Mouse (Mus musculus) C2C12 (cell line): ENCODE measurements around the gene Mgme1. TPM values are rescaled to one million over a fixed set of nuclear protein-coding genes. Genes with fewer than 3 reads are reported as not detected.

Source experiments
- H3K27me3 ChIP-seq: one replicate; pipeline ENCODE4 v1.6.1; 2011; ENCODE audit not compliant: control insufficient read depth, insufficient read depth, insufficient read length
- H3K36me3 ChIP-seq: one replicate; pipeline ENCODE4 v1.6.1; 2011; ENCODE audit not compliant: control insufficient read depth, insufficient read depth
- H3K4me3 ChIP-seq: one replicate; pipeline ENCODE4 v1.5.1; 2011; ENCODE audit warnings: mild to moderate bottlenecking, control low read depth; ENCODE audit not compliant: poor library complexity, insufficient read depth, severe bottlenecking
- H3K79me2 ChIP-seq: one replicate; pipeline ENCODE4 v1.6.1; 2011; ENCODE audit not compliant: control insufficient read depth, insufficient read depth
- H3K79me3 ChIP-seq: one replicate; pipeline ENCODE4 v1.6.1; 2011; ENCODE audit warnings: low read depth, control low read depth
- H3ac ChIP-seq: one replicate; pipeline ENCODE3; 2011; ENCODE audit warnings: low read depth; ENCODE audit not compliant: control insufficient read depth, insufficient read length
- CEBPB ChIP-seq: IDR thresholded peaks from one replicate; pipeline ENCODE4 v1.6.1; 2011; ENCODE audit warnings: low read depth, mild to moderate bottlenecking, control low read depth, moderate library complexity
- CTCF ChIP-seq: IDR thresholded peaks from one replicate; pipeline ENCODE4 v1.5.1; 2011; ENCODE audit not compliant: control insufficient read depth, insufficient read depth, insufficient read length
- FOSL1 ChIP-seq: IDR thresholded peaks from one replicate; pipeline ENCODE4 v1.8.0; 2011; ENCODE audit warnings: mild to moderate bottlenecking, low read length; ENCODE audit not compliant: poor library complexity, insufficient read depth, severe bottlenecking
- MAX ChIP-seq: IDR thresholded peaks from one replicate; pipeline ENCODE4 v1.6.1; 2011; ENCODE audit warnings: mild to moderate bottlenecking, control low read depth
- MYOD1 ChIP-seq: IDR thresholded peaks from one replicate; pipeline ENCODE4 v1.6.1; 2011; ENCODE audit warnings: low read depth; ENCODE audit not compliant: control insufficient read depth, insufficient read length
- MYOG ChIP-seq: IDR thresholded peaks from one replicate; pipeline ENCODE4 v1.6.1; 2011; ENCODE audit not compliant: control insufficient read depth, insufficient read length; ENCODE audit errors: extremely low read depth
- USF1 ChIP-seq: IDR thresholded peaks from one replicate; pipeline ENCODE4 v1.6.1; 2011; ENCODE audit warnings: low read depth, mild to moderate bottlenecking, control low read depth, moderate library complexity
- long read RNA-seq, 2 experiments: library from polyadenylated mRNA; unstranded; transcript quantifications; one replicate each; pipeline ENCODE4 v2.0.0; 2019 to 2020
- polyA plus RNA-seq: library from polyadenylated mRNA; unstranded; fragments of >200 nt; fragmentation: generic; extraction: Trizol; gene quantifications from one replicate; pipeline ENCODE4 v1.2.1, GENCODE M21; 2012; ENCODE audit warnings: missing spikeins

Gene Mgme1
- polyA plus RNA-seq: 6.2 TPM
- long read RNA-seq, experiment 1, partial matches to known transcripts: 3 of 15 reads
- long read RNA-seq, experiment 1, other reads (novel, unspliced or antisense): 5 of 15 reads
- long read RNA-seq, experiment 2, transcript Mgme1-201 (5 exons, 2,840 nt): major isoform, 52 of 126 reads
- long read RNA-seq, experiment 2, transcript Mgme1-203 (5 exons, 2,308 nt): minor isoform, 18 of 126 reads
- long read RNA-seq, experiment 2, transcript Mgme1-202 (5 exons, 2,359 nt): minor isoform, 16 of 126 reads
- long read RNA-seq, experiment 2, partial matches to known transcripts: 4 of 126 reads
- long read RNA-seq, experiment 2, other reads (novel, unspliced or antisense): 36 of 126 reads

DNA sequence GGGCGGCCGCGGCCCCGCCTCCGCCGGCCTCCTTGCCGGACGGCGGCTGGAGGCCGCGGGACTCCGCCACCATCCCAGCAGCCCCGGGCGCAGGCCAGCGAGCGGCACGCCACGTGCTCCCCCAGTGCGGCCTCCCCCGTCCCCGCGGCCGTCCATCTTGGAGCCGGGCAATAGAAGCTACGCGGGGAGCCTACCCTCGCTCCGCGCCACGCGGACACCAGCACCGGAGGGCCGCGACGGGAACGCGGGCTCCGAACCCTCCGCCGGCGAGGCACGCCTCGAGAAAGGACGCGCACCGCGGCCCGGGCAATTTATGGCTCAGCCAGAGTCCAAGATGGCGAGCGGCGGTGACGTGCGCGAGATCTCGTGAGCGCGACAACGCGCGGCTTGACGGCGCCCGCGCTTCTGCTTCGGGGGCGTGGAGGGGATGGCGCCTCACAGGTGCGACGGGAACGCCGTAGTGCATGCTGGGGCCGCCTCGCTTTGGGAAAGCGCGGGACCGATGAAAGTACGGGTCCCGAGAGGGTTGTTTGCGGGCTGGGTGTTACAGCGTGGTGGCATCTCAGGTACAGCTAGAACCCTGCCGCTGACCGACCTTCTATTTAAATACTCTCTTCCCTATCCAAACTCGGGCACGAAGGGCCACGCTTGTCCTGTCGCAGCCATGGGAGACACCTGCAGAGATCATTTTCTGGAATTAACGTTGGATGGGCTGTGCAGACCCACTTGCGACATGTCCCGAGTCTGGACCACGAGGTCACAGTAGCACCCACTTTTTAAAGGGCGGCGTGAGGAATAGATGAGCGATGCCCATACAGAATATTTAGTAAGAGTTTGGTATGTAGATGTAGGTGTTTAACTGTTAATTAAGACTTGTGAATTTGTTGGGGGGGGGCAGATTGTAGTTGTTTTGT is at the start of gene Mgme1, which contains the start of gene Snx5:
Mgme1 (plus strand) TSS at position 157 of the 914 bp plus-strand sequence.
Snx5 (minus strand) TSS at position 400 of the 914 bp plus-strand sequence.
- Histone ChIP-seq H3K79me3 (peaks cover 69% of the 10 kb centered on the region), H3ac (peak within 1 kb of the TSS; percentile 98), H3K36me3 (peaks cover 66% of the 10 kb centered on the region), H3K27me3 (no peaks in the 10 kb centered on the region), H3K4me3 (peak within 1 kb of the TSS; percentile 96), H3K79me2 (peaks cover 93% of the 10 kb centered on the region)
- TF ChIP-seq MYOD1 (no peak), MYOG (no peak), MAX (peak; percentile 93), CTCF (no peak), FOSL1 (no peak), CEBPB (peak; percentile 15), USF1 (no peak)

DNA sequence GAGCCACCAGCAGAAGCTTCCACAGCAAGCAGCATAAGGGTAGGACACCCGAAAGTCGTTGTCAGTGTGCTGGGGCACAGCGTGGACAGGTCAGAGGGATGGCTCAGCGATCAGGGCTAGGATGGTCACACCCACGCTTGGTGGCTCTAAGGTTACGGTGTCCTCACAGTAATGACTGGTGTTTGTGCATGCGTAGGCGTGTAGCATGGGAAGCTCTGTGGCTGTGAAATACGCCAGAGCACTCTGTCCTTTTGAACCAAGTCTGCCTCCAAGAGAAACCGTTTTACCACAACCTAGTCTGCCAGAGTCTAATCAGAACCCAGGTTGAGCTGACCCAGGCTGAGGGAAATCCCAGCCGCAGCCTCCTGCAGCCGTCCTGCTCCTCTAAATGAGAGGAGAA is 46.1 kb upstream of the Mgme1 start:
- Histone ChIP-seq H3ac (peak overlapping the region; percentile 1), H3K79me3 (no peaks in the 10 kb centered on the region), H3K4me3 (no peak overlapping the region), H3K79me2 (no peaks in the 10 kb centered on the region), H3K36me3 (no peaks in the 10 kb centered on the region), H3K27me3 (no peaks in the 10 kb centered on the region)
- TF ChIP-seq USF1 (no peak), MYOG (no peak), CEBPB (no peak)

DNA sequence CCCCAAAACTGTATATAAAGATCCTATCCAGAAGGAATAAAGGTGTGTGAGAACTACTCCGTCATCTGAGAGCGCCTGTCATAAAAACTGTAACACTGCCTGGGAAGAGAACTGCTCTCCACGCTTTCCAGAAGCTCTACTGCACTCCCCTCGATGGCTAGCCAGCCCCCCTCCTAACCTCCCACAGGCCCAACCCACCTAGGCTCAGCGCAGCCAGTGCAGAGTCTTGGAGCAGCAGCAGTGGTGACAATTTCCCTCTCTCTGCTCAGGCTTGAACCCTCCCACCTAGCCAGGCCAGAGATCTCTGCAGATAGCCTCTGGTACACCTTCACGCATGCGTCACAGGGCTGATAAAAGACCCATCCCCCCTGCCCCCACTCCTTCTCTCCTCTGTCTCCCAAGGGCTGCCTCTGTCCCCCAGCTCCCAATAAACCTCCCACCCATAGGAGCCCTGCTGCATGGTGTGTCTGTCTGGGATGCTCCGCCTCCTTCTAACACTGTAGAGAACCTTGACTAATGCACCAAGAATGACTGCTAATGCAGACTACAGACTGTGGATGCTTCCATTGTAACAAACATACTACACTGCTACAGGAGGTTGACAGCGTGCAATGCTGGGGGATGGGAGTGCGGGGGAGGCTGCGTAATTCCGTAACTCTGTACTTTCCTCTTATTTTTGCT is 43.4 kb upstream of the Mgme1 start:
- Histone ChIP-seq H3K36me3 (no peaks in the 10 kb centered on the region), H3K79me3 (no peaks in the 10 kb centered on the region), H3K4me3 (no peak overlapping the region), H3K79me2 (no peaks in the 10 kb centered on the region), H3ac (no peak overlapping the region), H3K27me3 (no peaks in the 10 kb centered on the region)
- no peak for TF ChIP-seq MYOG
- TF ChIP-seq MYOD1: no peak
- no peak for TF ChIP-seq FOSL1
- TF ChIP-seq CEBPB: no peak
- no peak for TF ChIP-seq CTCF

DNA sequence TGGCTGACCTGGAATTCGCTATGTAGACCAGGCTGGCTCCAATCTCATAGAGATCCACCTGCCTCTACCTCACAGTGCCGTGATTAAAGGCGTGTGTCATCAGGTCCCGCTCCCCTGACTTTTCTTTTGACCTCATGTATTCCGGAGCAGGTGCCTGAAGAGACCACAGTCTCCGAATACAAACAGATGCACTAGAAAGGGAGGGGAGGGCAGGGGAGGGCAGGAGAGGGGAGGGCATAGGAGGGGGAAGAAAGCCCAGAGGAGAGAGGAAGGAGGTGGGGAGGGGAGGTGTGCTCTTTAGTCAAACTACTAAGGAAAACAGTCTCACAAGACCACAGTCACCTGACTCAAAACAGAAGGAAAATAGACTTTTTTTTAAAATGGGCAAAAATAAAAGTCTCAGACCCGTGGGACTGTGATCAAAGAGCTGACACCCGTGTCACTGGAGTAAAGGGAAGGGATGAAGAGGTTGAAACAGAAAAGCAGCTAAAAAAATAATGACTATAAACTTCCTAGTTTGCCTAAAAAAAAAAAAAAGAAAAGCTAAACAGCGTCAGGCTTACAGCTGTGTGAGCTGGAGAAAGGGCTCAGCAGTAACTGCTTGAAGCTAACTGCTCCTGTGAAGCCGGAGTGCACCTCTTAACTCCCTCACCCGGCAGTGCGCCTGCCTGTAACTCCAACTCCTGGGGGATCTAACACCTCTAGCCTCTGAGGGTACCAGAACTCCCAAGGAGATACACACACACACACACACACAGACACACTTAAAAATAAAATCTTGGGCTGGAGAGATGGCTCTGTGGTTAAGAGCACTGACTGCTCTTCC is 41.7 kb upstream of the Mgme1 start:
- TF ChIP-seq USF1: no peak
- TF ChIP-seq FOSL1: no peak
- TF ChIP-seq MAX: no peak
- TF ChIP-seq CTCF: no peak
- no peak for TF ChIP-seq CEBPB
- TF ChIP-seq MYOG: no peak
- no peak for TF ChIP-seq MYOD1

DNA sequence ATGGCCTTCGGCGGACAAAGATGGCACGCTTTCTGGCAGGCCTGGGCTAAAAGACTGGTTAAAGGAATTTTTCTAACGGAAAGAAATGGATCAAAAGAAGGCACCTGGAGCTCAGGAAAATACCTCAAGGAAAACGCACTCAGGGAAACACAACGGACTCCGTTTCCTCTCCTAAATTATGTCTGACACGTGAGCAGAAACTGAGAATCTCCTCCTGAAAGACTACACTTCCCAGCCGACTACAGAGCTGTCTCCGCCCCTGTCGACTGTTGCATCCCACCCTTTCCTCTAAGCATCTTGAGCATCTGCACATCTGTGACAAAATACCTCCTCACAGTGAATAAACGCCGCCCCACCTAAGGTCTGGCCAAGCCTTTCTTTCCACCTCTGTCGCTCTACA is 40.8 kb upstream of the Mgme1 start:
- Histone ChIP-seq H3ac (no peak overlapping the region), H3K4me3 (no peak overlapping the region), H3K79me3 (no peaks in the 10 kb centered on the region), H3K36me3 (no peaks in the 10 kb centered on the region), H3K27me3 (no peaks in the 10 kb centered on the region), H3K79me2 (no peaks in the 10 kb centered on the region)
- TF ChIP-seq MAX: no peak
- TF ChIP-seq MYOG: no peak
- TF ChIP-seq CTCF: no peak
- no peak for TF ChIP-seq USF1

More for the DNA sequence above, 41.7 kb upstream of the Mgme1 start:
- H3K79me2 ChIP-seq: no peaks in the 10 kb centered on the region
- no peaks in the 10 kb centered on the region for H3K27me3 ChIP-seq
- H3ac ChIP-seq: no peak overlapping the region
- no peaks in the 10 kb centered on the region for H3K36me3 ChIP-seq
- no peak overlapping the region for H3K4me3 ChIP-seq
- no peaks in the 10 kb centered on the region for H3K79me3 ChIP-seq
